Mouse (Mus musculus): ENCODE measurements around the gene Fgfr2.

Gene Fgfr2

DNA sequence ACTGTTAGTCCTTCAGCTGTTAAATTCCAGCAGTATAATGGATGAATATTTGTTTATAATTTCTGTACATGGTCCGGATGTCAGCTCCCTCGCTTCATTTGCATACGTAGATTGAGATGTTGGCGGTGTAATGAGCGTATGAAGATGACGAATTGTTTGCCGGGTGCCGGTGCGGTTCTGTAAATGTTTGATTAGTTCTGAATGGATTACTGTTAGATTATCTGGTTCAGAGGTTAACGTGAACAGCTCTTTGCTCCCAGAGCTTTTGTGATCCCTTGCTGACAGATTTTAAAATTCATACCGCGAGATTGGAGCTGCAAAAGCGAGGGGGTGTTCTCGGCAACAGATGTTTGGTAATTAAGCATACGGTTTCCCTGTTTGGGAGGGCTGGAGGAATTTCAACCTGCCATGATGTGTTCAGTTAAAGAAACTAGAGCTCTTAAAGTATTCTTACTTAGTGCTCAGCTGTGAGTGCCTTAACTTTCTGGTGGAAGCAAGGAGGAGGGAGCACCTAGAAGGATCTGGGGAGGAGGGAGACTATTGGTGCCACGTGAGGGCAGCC, 1346.9 kb downstream of the Fgfr2 start:
- DNase-seq (ENCODE audit: low spot score in 2 of 2) = peak in 1 of 2 experiments; percentile 7

GRCm38 (mm10) chr7:131757922-131758321, 1365.2 kb downstream of the Fgfr2 start:
- no peak for DNase-seq (ENCODE audit: low spot score in 2 of 2)

- DNase-seq (ENCODE audit: low spot score in 2 of 2) = no peak
Observed at GRCm38 (mm10) chr7:131747152-131748010, 1375.8 kb downstream of the Fgfr2 start.

- no peak for DNase-seq (ENCODE audit: low spot score in 2 of 2)
Observed at GRCm38 (mm10) chr7:131746752-131747151, 1376.4 kb downstream of the Fgfr2 start.

DNA sequence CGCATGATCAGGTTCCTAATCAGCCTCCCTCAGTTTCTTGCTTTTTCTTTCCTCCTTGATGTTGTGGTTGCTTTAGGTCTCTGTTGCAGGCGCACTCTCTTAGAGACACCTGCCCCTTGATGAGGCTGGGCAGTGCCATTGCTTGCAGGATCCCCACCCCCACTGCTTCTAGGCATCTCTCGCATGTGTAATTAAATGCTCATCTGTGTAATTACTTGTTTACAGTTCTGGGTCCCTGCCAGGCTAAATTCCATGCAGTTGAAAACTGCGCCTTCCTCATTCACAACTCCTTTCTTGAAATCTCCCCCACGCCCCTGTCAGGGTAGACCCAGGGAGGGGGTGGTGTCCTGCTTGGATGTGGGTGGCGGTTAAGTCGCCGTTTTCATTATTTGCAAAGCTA, 1380.0 kb downstream of the Fgfr2 start:
- DNase-seq (ENCODE audit: low spot score in 2 of 2) = no peak

DNA sequence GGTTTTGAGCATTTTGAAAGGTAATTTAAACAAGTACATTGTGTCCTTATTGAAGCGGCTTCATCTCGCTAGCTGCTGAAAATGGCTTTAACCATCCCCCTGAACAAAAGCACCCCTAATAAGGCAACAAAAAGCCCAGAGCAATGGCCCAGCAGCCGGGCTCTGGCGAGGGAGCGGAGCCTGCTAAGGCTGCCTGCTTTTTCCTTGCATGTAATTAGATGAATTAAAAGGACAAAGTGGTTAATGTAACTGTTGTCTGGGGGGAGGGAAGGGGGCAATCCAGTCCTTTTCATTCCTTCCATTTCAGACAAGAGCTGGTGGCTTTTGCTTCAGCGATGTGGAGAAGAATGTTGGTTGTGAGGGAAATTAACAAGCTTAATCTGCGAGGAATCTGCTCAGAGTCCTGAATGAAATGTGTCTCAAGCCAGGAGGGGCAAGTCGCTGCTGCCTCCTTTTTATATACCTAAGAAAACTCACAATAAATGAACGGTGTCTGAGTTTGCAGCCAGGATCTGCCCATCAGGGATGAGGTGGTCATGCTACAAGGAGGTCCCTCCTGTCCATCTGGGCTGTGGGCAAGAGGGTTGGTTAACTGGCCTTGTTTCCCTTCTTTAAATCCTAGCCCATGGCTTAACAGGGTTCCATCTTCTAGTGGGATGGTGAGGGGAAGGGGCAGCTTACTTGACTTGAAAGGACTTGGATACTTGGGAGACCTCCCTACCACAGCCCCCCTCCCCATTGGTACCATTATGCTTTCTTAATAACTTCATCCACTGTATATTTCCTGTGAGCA, 1400.2 kb downstream of the Fgfr2 start:
- DNase-seq (ENCODE audit: low spot score in 2 of 2) = no peak

GRCm38 (mm10) chr7:131722316-131722715, 1400.8 kb downstream of the Fgfr2 start:
- DNase-seq (ENCODE audit: low spot score in 2 of 2) = no peak

GRCm38 (mm10) chr7:131718280-131718679, 1404.9 kb downstream of the Fgfr2 start:
- DNase-seq (ENCODE audit: low spot score in 2 of 2) = no peak

DNA sequence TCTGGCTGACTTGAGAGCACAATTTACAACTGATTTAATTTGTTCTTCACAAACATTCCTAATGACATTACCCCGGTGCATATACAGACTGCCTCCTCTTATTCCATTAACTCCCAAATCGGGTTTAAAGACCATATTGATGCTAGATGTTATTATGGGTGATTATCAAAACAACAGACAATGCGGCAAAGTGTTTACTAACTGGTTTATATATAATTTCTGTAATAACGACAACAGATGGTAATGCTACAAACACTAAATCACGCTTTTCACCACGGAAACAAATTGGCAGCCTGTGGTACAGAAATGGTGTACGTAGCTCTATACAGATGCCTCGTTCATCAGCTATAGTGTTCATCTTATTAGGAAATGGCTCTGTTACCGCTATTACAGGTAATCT, 1410.1 kb downstream of the Fgfr2 start:
- no peak for DNase-seq (ENCODE audit: low spot score in 2 of 2)

- no peak for DNase-seq (ENCODE audit: low spot score in 2 of 2)
Observed at GRCm38 (mm10) chr7:131696889-131697288, 1426.3 kb downstream of the Fgfr2 start.

- no peak for DNase-seq (ENCODE audit: low spot score in 2 of 2)
Observed at GRCm38 (mm10) chr7:131687324-131687723, 1435.8 kb downstream of the Fgfr2 start.

DNA sequence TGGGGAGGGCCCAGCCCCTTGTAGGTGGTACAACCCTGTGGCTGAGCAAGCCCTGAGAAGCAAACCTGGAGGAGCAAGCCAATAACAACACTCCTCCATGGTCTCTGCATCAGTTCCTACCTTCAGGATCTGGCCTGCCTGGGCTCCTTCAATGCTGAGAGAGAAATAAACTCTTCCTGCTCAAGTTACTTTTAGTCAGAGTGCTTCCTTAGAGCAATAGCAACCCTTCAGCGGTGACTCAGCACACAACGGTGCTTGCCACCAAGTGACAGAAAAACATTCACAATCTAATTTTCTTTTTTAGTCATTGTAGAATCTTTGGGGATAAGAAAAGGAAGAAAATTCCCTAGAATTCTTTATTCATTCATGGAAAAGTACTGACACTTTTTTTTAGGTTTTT, 1446.0 kb downstream of the Fgfr2 start:
- no peak for DNase-seq (ENCODE audit: low spot score in 2 of 2)

DNA sequence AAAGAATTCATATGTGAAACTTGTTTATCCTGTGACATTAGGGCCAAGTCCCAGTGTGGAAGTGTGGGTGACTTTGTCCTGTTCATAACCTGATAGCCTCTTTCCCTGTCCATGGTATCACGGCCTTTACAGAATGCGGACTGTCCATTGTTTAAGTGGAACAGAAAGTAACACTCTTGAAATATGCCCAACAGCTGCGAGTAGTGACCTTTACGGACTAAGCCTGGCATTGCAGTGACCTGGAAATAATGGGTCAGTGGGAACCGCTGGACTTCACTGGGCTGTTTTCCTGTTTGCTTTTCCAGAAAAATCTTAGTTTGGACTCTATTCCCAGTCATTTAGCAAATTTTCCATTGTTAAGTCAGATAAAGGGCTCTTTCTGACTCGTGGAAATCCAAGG, 1452.6 kb downstream of the Fgfr2 start:
- DNase-seq (ENCODE audit: low spot score in 2 of 2) = no peak

DNA sequence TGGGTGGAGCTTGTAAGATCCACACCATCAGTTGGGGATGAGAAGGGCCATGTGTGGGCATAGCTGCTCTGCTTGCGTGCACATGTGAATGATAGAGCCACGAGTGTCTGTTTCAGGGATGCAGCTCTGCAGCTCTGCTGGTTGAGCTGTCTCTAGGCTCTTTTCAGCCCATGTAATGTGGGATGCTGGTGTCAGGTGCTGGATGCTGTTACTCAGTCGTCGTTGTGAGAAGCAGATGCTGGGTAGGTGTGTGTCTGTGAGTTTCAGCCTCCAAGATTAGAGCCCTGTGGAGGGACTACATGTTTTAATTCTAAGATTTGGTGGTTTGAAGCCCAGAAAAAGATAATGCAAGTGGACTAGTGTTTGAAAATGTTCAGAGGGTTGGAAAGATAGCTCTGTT, 1453.8 kb downstream of the Fgfr2 start:
- peak; percentile 53 to 78 for DNase-seq (ENCODE audit: low spot score in 2 of 2)

DNA sequence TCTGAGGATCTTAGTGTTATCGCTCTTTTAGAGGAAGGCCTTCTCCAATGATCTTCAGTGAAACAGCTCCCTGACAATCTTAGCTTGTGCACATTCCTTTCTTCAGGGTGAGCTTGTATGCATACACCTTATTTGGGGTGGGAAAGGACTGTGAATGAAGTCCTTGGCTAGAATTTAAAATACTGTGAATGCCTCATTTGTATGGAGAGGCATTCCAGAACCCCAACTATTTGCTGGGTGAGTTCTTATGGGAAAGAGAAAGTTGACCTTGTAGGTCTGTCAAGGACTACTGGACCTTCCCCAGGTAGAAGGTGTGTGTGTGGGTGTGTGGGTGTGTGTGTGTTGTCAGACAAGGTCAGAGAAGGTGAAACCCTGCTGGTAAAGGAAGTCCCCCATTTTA, 1462.4 kb downstream of the Fgfr2 start:
- no peak for DNase-seq (ENCODE audit: low spot score in 2 of 2)

DNA sequence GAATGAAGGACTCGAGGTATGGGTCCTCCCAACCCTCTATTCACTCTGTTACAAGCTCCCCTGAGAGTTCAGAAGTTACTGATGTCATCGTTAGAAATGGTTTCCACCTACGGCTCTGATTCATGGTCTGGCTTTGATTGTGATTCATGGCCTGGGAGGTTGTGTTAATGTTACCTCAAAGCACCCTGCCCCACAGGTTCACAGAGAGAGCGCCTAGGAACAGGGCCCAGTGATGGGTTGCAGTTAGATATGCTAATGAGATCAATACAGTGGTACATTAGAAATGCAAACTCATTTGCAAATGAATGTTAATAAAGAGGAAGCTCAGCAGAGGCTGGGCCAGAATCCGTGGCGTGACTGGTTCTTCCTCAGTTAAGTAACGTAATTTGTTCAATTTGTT, 1467.1 kb downstream of the Fgfr2 start:
- DNase-seq (ENCODE audit: low spot score in 2 of 2) = no peak

GRCm38 (mm10) chr7:131653416-131653815, 1469.7 kb downstream of the Fgfr2 start:
- no peak for DNase-seq (ENCODE audit: low spot score in 2 of 2)

DNA sequence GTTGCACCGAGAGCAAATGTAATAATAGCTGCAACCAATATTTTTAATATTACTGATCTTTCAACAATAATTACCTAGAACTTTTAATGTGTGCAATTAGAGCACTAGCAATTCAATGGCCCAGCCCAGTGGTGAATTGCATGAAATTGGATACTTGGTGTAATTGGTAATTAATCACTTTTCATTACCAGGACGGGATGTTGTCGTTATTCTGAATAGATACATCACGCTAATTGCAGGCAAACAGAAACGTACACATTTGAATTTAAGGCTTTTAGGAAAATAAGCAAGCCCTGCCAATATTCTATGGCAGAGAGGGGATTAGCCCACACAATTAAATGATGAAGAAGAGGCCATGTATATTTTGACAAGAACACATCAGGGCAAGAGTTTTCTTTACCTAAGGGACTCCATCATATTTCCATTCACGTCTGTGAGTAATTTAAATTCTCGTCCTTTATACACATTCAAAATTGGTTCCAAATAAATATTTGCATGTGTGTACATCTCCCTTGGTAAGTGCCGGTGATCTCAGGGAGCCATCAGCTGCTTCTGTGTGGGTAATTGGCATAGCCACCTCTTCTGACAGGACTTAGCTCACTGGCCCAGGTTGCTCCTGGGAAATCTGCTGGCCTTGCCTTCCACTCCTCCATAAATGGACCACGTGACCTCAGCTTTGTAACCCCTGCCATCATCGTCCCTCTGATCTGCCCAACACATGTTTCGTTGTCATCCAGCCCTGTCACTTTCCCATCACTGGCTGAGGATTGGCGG, 1471.0 kb downstream of the Fgfr2 start:
- no peak for DNase-seq (ENCODE audit: low spot score in 2 of 2)

GRCm38 (mm10) chr7:131650277-131650676, 1472.9 kb downstream of the Fgfr2 start:
- DNase-seq (ENCODE audit: low spot score in 2 of 2) = no peak

DNA sequence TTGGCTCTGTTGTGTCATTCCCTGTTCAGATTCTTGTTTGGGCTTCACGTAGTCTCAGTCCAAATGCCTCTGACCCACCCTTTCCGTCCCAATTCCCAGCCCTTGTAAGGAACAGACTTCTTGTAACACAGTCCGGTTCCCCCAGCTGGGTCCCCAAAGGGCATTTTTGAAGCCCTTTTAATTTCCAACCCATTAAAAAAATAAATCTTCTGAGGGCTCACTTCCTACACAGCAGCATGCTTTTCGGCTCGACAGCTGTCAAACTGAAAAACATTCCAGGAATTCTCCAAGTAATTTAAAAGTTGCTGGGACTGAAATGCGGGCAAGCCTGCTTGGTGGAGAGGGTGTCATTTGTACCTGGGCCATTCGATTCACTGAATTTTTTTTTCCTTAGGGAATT, 1474.9 kb downstream of the Fgfr2 start:
- no peak for DNase-seq (ENCODE audit: low spot score in 2 of 2)

DNA sequence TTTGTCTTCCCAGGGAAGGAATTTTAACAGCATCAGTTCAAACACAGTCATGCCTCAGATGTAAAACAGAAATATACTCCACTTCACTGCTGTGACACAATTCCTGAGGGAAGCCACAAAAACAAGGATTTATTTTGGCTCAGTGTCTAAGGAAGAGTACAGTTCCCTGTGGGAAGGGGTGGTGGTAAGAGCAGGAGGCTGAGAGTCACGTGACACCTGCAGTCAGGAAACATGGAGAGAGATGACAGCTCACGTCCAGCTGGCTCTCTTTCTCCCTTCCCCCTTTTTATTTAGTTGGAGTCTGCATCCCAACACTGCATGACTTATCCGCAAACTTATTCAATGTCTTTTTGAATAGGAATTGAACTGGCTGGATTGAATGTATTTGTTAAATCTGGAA, 1475.6 kb downstream of the Fgfr2 start:
- no peak for DNase-seq (ENCODE audit: low spot score in 2 of 2)

DNA sequence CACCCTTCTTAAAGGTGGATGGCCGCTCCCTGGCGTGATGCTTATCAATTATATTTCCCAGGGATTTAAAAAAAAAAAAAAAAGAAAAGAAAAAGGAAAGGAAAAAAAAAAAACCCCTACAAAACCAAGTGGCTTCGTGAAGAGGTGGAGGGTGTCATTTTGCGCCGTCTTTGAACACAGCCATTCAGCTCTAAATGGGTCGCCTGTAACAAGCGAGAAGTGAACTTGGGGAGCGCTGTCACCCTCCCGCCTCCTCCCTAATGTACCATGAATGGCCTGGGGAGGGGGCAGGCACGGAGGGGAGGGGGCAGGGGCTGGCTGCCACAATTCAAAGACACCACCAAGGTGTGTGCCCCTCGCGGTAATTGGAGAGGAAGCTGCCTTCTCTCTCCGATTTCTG, 1478.6 kb downstream of the Fgfr2 start:
- no peak for DNase-seq (ENCODE audit: low spot score in 2 of 2)
